Mouse (Mus musculus) neural tube, embryonic 14.5 days (tissue): ENCODE data around the gene Pwp1. TPM values are rescaled to one million over a fixed set of nuclear protein-coding genes. Genes with fewer than 3 reads are reported as not detected.
A peak's percentile ranks its signal among the peaks of the same experiment; 100 is the strongest.
"Not testable (repeated sequence)": the region's sequence is repeated elsewhere in the genome, so short reads cannot be mapped to it uniquely, and the experiment has no call there.

Source experiments
- ATAC-seq: fragments of 200-750 bp; cut with Nextera tagmentation; 2 replicates; pipeline ENCODE4 v1.8.0; 2017; ENCODE audit warnings: low read depth, mild to moderate bottlenecking, moderate TSS enrichment, moderate library complexity
- H3K27ac ChIP-seq: fragments of 300-500 bp; sonication (generic); 2 replicates; pipeline ENCODE4 v1.5.1; 2014; ENCODE audit warnings: low read depth, mild to moderate bottlenecking, control low read depth, low read length, moderate library complexity, mixed read lengths
- H3K27me3 ChIP-seq: fragments of 300-500 bp; sonication (generic); 2 replicates; pipeline ENCODE4 v1.6.1; 2014; ENCODE audit warnings: low read length; ENCODE audit not compliant: control insufficient read depth, insufficient read depth
- H3K36me3 ChIP-seq: fragments of 300-500 bp; sonication (generic); 2 replicates; pipeline ENCODE4 v1.6.1; 2014; ENCODE audit warnings: low read length, mixed read lengths; ENCODE audit not compliant: control insufficient read depth, insufficient read depth
- H3K4me1 ChIP-seq: fragments of 300-500 bp; sonication (generic); 2 replicates; pipeline ENCODE4 v1.6.1; 2014; ENCODE audit warnings: low read length; ENCODE audit not compliant: control insufficient read depth, insufficient read depth
- H3K4me2 ChIP-seq: fragments of 300-500 bp; sonication (generic); 2 replicates; pipeline ENCODE4 v1.6.1; 2014; ENCODE audit warnings: mild to moderate bottlenecking, low read depth, low read length, control low read depth
- H3K4me3 ChIP-seq: fragments of 300-500 bp; sonication (generic); 2 replicates; pipeline ENCODE4 v1.5.1; 2014; ENCODE audit warnings: low read depth, low read length, control low read depth, mixed read lengths
- H3K9ac ChIP-seq: fragments of 300-500 bp; sonication (generic); replicated peaks from 2 replicates; pipeline ENCODE4 v1.6.1; 2014; ENCODE audit warnings: low read depth, mild to moderate bottlenecking, control low read depth, low read length, mixed read lengths
- H3K9me3 ChIP-seq: fragments of 300-500 bp; sonication (generic); 2 replicates; pipeline ENCODE4 v1.6.1; 2016; ENCODE audit warnings: low read length; ENCODE audit not compliant: control insufficient read depth
- WGBS: fragments of 180-500 bp; shearing (Covaris S2); extraction: QIAGEN DNeasy Blood & Tissue Kit; methylation state at CpG from one replicate; pipeline ENCODE4 v1.1.7; 2014; 5-methylcytosine and 5-hydroxymethylcytosine counted together
- polyA plus RNA-seq: library from polyadenylated mRNA; unstranded; fragments of >200 nt; fragmentation: Nextera tagmentation; extraction: Ambion mirVana; gene quantifications from 2 replicates; pipeline ENCODE4 v1.2.1, GENCODE M21; 2014

Pwp1 gene
- polyA plus RNA-seq = 72.6 and 75.7 TPM in 2 replicates

DNA sequence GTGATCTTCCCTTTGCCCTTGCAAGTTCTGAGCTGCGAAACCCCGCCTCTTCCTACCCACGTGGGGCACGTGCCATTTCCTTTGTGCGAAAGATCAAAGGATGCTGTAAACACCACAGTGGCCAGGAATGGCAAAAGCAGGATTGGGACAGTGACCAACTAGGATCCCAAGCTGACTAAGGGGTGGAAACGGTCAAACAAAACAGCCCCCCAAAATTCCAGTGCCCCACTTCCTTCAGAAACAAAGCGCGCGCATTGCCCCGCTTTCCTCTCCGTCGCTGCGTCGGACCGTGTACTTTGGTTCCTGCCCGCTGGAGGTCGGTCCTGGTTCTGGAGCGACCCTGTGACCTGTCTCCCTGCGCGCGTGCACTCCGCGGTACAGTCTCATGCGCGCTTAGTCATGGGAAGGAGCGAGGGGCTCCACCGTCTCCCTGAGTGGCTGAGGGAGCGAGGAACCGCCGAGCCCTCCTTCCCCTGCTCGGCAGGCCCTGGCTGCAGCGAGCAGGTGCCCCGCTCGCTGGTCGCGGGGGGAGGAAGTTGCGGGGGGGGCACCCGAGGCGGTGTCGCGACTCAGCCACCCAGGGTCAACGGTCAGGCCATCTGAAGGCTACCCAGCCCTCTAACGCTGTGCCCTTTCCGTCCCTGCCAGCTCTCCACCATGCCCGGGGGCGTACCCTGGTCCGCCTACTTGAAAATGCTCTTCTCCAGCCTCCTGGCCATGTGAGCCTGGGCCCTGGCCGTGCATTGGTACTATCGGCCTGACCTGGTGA lies at the start of gene Pwp1:
Gene Pwp1 (plus strand): TSS at position 410 of the 769 bp plus-strand sequence.
- Histone ChIP-seq H3K4me2 (peak within 1 kb of the TSS; percentile 73), H3K4me3 (peak within 1 kb of the TSS; percentile 49), H3K9ac (peak within 1 kb of the TSS; percentile 84), H3K27ac (peak within 1 kb of the TSS; percentile 69)
- not testable (repeated sequence) for H3K4me1 ChIP-seq, H3K27me3 ChIP-seq, H3K9me3 ChIP-seq, H3K36me3 ChIP-seq
- peak; percentile 98 for ATAC-seq
- WGBS = 2% methylated on average over 47 of the region's 49 CpGs

- H3K4me1 ChIP-seq, H3K9ac ChIP-seq, H3K27ac ChIP-seq, H3K36me3 ChIP-seq, H3K27me3 ChIP-seq, H3K9me3 ChIP-seq, H3K4me2 ChIP-seq, ATAC-seq, H3K4me3 ChIP-seq: not testable (repeated sequence)
- WGBS = 97% methylated on average over 1 of the region's 3 CpGs
Observed at GRCm38 (mm10) chr10:85822143-85822696, 7.1 kb upstream of the Pwp1 start.

DNA sequence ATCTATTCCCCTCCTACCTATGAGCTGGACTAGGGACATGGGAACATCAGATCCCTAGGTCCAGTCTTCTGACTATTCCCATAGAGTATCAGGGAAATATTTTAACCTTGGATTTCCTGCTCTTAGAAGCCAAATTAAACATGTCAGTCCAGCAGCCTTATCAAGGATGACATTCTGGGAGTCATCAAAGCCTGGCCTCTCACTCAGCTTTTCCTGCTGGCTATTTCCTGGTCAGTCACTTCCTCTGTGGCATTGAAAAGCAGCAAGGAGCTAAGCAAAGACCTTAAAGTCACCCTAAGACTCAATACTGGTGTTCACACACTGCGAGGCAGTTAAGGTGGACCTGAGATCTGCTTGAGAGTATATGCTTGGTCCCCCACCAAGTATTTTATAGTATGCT lies 5.5 kb upstream of the Pwp1 start:
- not testable (repeated sequence) for H3K9ac ChIP-seq, H3K9me3 ChIP-seq, H3K4me1 ChIP-seq, H3K4me2 ChIP-seq, H3K4me3 ChIP-seq, ATAC-seq, H3K27ac ChIP-seq, H3K36me3 ChIP-seq, H3K27me3 ChIP-seq
- WGBS = 84% methylated on average over 1 of the region's 1 CpGs

- 57% methylated on average over 5 of the region's 5 CpGs for WGBS
- H3K9me3 ChIP-seq, H3K4me1 ChIP-seq, H3K9ac ChIP-seq, H3K36me3 ChIP-seq, H3K27me3 ChIP-seq, H3K27ac ChIP-seq: not testable (repeated sequence)
- peak; percentile 31 for ATAC-seq
- Histone ChIP-seq H3K4me2 (peak overlapping the region; percentile 73), H3K4me3 (peak overlapping the region; percentile 49)
Observed at GRCm38 (mm10) chr10:85828722-85829084, 591 bp upstream of the Pwp1 start.

DNA sequence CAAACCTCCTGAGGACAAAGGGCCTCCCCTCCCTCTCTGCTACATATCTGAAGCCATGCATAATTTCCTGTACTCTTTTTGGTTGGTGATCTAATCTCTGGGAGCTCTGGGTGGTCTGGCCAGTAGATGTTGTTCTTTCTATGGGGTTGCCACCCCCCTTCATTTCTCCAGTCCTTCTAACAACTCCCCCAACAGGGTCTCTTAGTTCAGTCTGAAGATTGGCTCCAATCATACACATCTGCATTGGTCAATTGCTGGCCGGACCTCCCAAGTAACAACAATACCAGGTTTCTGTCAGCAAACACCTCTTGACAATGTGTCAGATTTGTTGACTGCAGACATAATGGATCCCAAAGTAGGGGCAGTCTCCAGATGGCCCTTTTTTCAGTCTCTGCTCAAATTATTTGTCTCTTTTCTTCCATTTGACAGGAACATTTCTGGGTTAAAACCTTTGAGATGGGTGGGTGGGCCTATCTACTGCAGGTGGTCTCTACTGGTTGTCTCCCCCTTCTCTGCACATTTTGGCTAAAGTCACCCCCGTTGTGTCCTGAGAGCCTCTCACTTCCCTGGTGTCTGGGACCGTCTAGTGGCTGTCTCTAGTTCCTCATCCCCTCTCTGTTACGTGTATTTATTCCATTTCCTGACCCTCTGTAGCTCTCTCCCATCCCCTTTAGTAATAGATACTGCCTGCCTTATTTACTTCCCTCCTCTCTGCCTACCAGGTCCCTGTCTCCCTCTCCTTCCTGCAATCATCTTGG lies 17.0 kb downstream of the Pwp1 start:
- no peaks in the 10 kb centered on the region for H3K27me3 ChIP-seq
- no peak overlapping the region for H3K4me3 ChIP-seq
- H3K9me3 ChIP-seq = no peaks in the 10 kb centered on the region
- H3K9ac ChIP-seq = no peak overlapping the region
- no peak overlapping the region for H3K27ac ChIP-seq
- WGBS = 85% methylated on average over 4 of the region's 4 CpGs
- H3K4me2 ChIP-seq = no peak overlapping the region
- no peaks in the 10 kb centered on the region for H3K36me3 ChIP-seq
- ATAC-seq = no peak
- no peaks in the 10 kb centered on the region for H3K4me1 ChIP-seq

GRCm38 (mm10) chr10:85871698-85872478 lies 42.6 kb downstream of the Pwp1 start:
- no peaks in the 10 kb centered on the region; the same call in 1 of the 2 replicates for H3K27me3 ChIP-seq
- H3K36me3 ChIP-seq = peaks cover 21% of the 10 kb centered on the region
- peak overlapping the region; percentile 87 for H3K9ac ChIP-seq
- under 1% methylated on average over 55 of the region's 55 CpGs for WGBS
- peak; percentile 97 for ATAC-seq
- no peaks in the 10 kb centered on the region for H3K9me3 ChIP-seq
- peaks cover 8% of the 10 kb centered on the region for H3K4me1 ChIP-seq
- H3K4me2 ChIP-seq = peak overlapping the region; percentile 86
- H3K4me3 ChIP-seq = peak overlapping the region; percentile 99
- H3K27ac ChIP-seq = peak overlapping the region; percentile 46; the same call in 1 of the 2 replicates

DNA sequence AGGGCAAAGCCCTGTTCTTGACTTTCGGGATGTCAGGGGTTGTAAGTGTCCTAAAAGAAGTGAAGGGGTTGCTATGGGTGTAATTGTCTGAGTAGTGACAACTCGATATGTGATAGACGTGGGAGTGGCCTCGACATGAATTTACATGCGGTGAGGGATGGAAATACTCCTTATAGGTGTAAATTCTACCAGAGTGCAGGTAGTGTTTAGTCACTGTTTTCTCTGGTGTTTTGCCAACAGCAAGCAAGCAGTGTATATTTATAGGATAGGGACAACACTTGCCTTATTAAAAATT lies 43.1 kb downstream of the Pwp1 start:
- WGBS = 7% methylated on average over 5 of the region's 5 CpGs
- Histone ChIP-seq H3K4me1 (peaks cover 8% of the 10 kb centered on the region), H3K9ac (peak overlapping the region; percentile 87), H3K4me3 (peak overlapping the region; percentile 99), H3K27me3 (no peaks in the 10 kb centered on the region; the same call in 1 of the 2 replicates), H3K36me3 (peaks cover 26% of the 10 kb centered on the region), H3K27ac (no peak overlapping the region), H3K9me3 (no peaks in the 10 kb centered on the region), H3K4me2 (peak overlapping the region; percentile 86)
- ATAC-seq = peak; percentile 42; the same call in 1 of the 2 replicates

GRCm38 (mm10) chr10:85873861-85874544 lies 44.7 kb downstream of the Pwp1 start:
- ATAC-seq = no peak
- H3K4me2 ChIP-seq = no peak overlapping the region
- no peak overlapping the region for H3K9ac ChIP-seq
- no peaks in the 10 kb centered on the region for H3K9me3 ChIP-seq
- no peak overlapping the region for H3K4me3 ChIP-seq
- H3K36me3 ChIP-seq = peaks cover 39% of the 10 kb centered on the region
- peaks cover 8% of the 10 kb centered on the region for H3K4me1 ChIP-seq
- H3K27me3 ChIP-seq = no peaks in the 10 kb centered on the region; the same call in 1 of the 2 replicates
- H3K27ac ChIP-seq = no peak overlapping the region
- WGBS = 94% methylated on average over 13 of the region's 13 CpGs
